8 mouse cellular contexts compared by ENCODE assay signal in genomic region chr5:115158040-115158983, GRCm38 (mm10). TPM values are rescaled to one million over a fixed set of nuclear protein-coding genes. Genes with fewer than 3 reads are reported as not detected.
DNase-seq lines count a peak whose midpoint lies in the region; ATAC-seq and TF ChIP-seq lines count a peak whose summit lies in the region.

Gene Mlec, minus strand, starts transcription at chr5:115158179.

- peak; percentile 99 for DNase-seq in MEL (ENCODE audit: low read depth, low spot score)
- peak; percentile 99 to 100 for DNase-seq in cerebellum, adult 2 months
- DNase-seq in forelimb bud, embryonic 11.5 days (ENCODE audit: low read depth, low spot score), result peak; percentile 98
- peak; percentile 96 for DNase-seq in layer of hippocampus, adult 9-10 months (ENCODE audit: low spot score)
- DNase-seq in ovary, postnatal 10 days (ENCODE audit: low spot score), result peak; percentile 99
- DNase-seq in thymus, postnatal 10 days (ENCODE audit: low spot score in 2 of 2), result peak; percentile 98 to 100

- WGBS in cerebellum, adult 2 months, result under 1% methylated on average over 77 of the region's 78 CpGs
- WGBS in lung, embryonic 16.5 days, result under 1% methylated on average over 65 of the region's 78 CpGs

- peaks cover 7 to 38% of the 10 kb centered on the region in 2 experiments for H3K4me1 ChIP-seq in MEL (ENCODE audit: control insufficient read depth in 1 of 2, insufficient read depth in 2 of 2, low read length in 2 of 2)
- peaks cover 24% of the 10 kb centered on the region; the same call in 1 of the 2 replicates for H3K4me1 ChIP-seq in cerebellum, adult 2 months (ENCODE audit: control insufficient read depth, insufficient read depth, low read length)
- H3K4me1 ChIP-seq in lung, embryonic 16.5 days (replicated peaks; ENCODE audit: control insufficient read depth, insufficient read depth, low read length), result peaks cover 43% of the 10 kb centered on the region

- TF ChIP-seq RAD21 in MEL (IDR thresholded peaks at IDR 0.05; ENCODE audit: low read depth, low read length), result no peak

- peak within 1 kb of the TSS; percentile 98 for H3K9ac ChIP-seq in MEL (ENCODE audit: control insufficient read depth, low read depth, low read length, poor library complexity, severe bottlenecking)
- peak within 1 kb of the TSS; percentile 98 for H3K9ac ChIP-seq in lung, embryonic 16.5 days (ENCODE audit: low read length)

- no peaks in the 10 kb centered on the region for H3K27me3 ChIP-seq in MEL (ENCODE audit: control insufficient read depth in 1 of 2, insufficient read depth in 2 of 2, low read length in 2 of 2)
- H3K27me3 ChIP-seq in cerebellum, adult 2 months (ENCODE audit: control insufficient read depth, insufficient read depth, low read length), result no peaks in the 10 kb centered on the region
- H3K27me3 ChIP-seq in lung, embryonic 16.5 days (ENCODE audit: control insufficient read depth, insufficient read depth, low read depth, low read length), result no peaks in the 10 kb centered on the region

- 0 out of 6 replicates have a peak, but pooled peaks of 1 of the 3 experiments have one; percentile 5 for TF ChIP-seq CTCF in MEL (IDR thresholded peaks at IDR 0.05 in 2 of 3, conservative IDR thresholded peaks at IDR 0.05 in 1 of 3; ENCODE audit: control insufficient read depth in 1 of 3, insufficient read depth in 1 of 3, low read depth in 2 of 3, low read length in 3 of 3, poor library complexity in 1 of 3, severe bottlenecking in 1 of 3)
- TF ChIP-seq CTCF in cerebellum, adult 2 months (IDR thresholded peaks at IDR 0.05; ENCODE audit: borderline replicate concordance, insufficient read depth, low read depth, low read length), result no peak

- H3K9me3 ChIP-seq in MEL (replicated peaks; ENCODE audit: insufficient read depth, low read length), result no peaks in the 10 kb centered on the region
- no peaks in the 10 kb centered on the region for H3K9me3 ChIP-seq in lung, embryonic 16.5 days (ENCODE audit: control insufficient read depth, low read length)

- peaks cover 52% of the 10 kb centered on the region for H3K79me2 ChIP-seq in MEL (ENCODE audit: control insufficient read depth, insufficient read depth, low read length, poor library complexity)

- TF ChIP-seq EP300 in MEL (IDR thresholded peaks at IDR 0.05; ENCODE audit: low read depth in 1 of 2, low read length in 2 of 2), result peak in 1 of 2 experiments; percentile 19; a peak in 2 of 4 replicates

- peak; percentile 77 to 84 for ATAC-seq in hematopoietic stem cell, adult 5-6 weeks (replicated peaks in 1 of 2; ENCODE audit: insufficient read depth in 1 of 2, low FRiP score in 2 of 2, low TSS enrichment in 1 of 2, low read depth in 1 of 2, poor library complexity in 2 of 2, severe bottlenecking in 2 of 2)
- peak; percentile 98 for ATAC-seq in lung, embryonic 16.5 days (ENCODE audit: low read depth)

- H3K4me3 ChIP-seq in MEL (ENCODE audit: control insufficient read depth in 1 of 2, insufficient read depth in 1 of 2, low read depth in 2 of 2, low read length in 2 of 2), result peak within 1 kb of the TSS; percentile 85 to 87
- peak within 1 kb of the TSS; percentile 88 for H3K4me3 ChIP-seq in cerebellum, adult 2 months (replicated peaks; ENCODE audit: insufficient read depth, low read depth, low read length)
- peak within 1 kb of the TSS; percentile 93 for H3K4me3 ChIP-seq in lung, embryonic 16.5 days (ENCODE audit: low read length)

- peak; percentile 80 for TF ChIP-seq POLR2A in MEL (IDR thresholded peaks at IDR 0.05; ENCODE audit: control insufficient read depth in 1 of 2, insufficient read depth in 1 of 2, low read depth in 1 of 2, low read length in 2 of 2, poor library complexity in 1 of 2)
- TF ChIP-seq POLR2A in cerebellum, adult 2 months (IDR thresholded peaks at IDR 0.05; ENCODE audit: borderline replicate concordance, insufficient read depth, low read length), result peak; percentile 74

- H3K27ac ChIP-seq in MEL (ENCODE audit: control insufficient read depth, low read depth, low read length), result peak within 1 kb of the TSS; percentile 98
- peak within 1 kb of the TSS; percentile 97 for H3K27ac ChIP-seq in cerebellum, adult 2 months (ENCODE audit: insufficient read depth, low read length)
- H3K27ac ChIP-seq in lung, embryonic 16.5 days (ENCODE audit: low read length), result peak within 1 kb of the TSS; percentile 99

- peak within 1 kb of the TSS; percentile 83 for H3K4me2 ChIP-seq in lung, embryonic 16.5 days (ENCODE audit: low read depth, low read length)

- peaks cover 0 to 34% of the 10 kb centered on the region in 2 experiments; a peak in 3 of 4 replicates for H3K36me3 ChIP-seq in MEL (ENCODE audit: control insufficient read depth in 1 of 2, insufficient read depth in 2 of 2, low read length in 2 of 2)
- H3K36me3 ChIP-seq in lung, embryonic 16.5 days (ENCODE audit: control insufficient read depth, insufficient read depth, low read length), result no peaks in the 10 kb centered on the region

TF ChIP-seq in MEL, 35 proteins besides CTCF, POLR2A, EP300 and RAD21:
- TF ChIP-seq SIN3A (IDR thresholded peaks at IDR 0.05; ENCODE audit: low read length), result peak; percentile 84
- TF ChIP-seq ZC3H11A (IDR thresholded peaks at IDR 0.05; ENCODE audit: low read depth, low read length), result no peak
- TF ChIP-seq KAT2A (conservative IDR thresholded peaks at IDR 0.05; ENCODE audit: low read depth, low read length), result peak; percentile 64
- TF ChIP-seq ELF1 (IDR thresholded peaks at IDR 0.05; ENCODE audit: low read depth, low read length), result peak; percentile 95
- TF ChIP-seq NRF1 (IDR thresholded peaks at IDR 0.05; ENCODE audit: insufficient read depth, low read depth, low read length, poor library complexity, severe bottlenecking), result peak; percentile 44
- peak; percentile 91 for TF ChIP-seq MYB (IDR thresholded peaks at IDR 0.05; ENCODE audit: low read depth, low read length)
- no peak for TF ChIP-seq JUND (IDR thresholded peaks at IDR 0.05; ENCODE audit: low read depth, low read length)
- peak; percentile 59 for TF ChIP-seq TBP (IDR thresholded peaks at IDR 0.05; ENCODE audit: low read depth, low read length)
- no peak for TF ChIP-seq SMC3 (IDR thresholded peaks at IDR 0.05; ENCODE audit: low read depth, low read length)
- peak; percentile 82 for TF ChIP-seq NELFE (IDR thresholded peaks at IDR 0.05; ENCODE audit: low read depth, low read length)
- peak; percentile 88 for TF ChIP-seq POLR2AphosphoS2 (IDR thresholded peaks at IDR 0.05; ENCODE audit: low read length)
- TF ChIP-seq HCFC1 (IDR thresholded peaks at IDR 0.05; ENCODE audit: low read depth, low read length), result peak; percentile 88
- TF ChIP-seq MYC (IDR thresholded peaks at IDR 0.05; ENCODE audit: low read depth, low read length), result peak; percentile 83; the same call in 1 of the 2 replicates
- TF ChIP-seq E2F4 (IDR thresholded peaks at IDR 0.05; ENCODE audit: borderline replicate concordance, low read depth, low read length), result 0 out of 2 replicates have a peak, but pooled peaks have one; percentile 69
- peak; percentile 90 for TF ChIP-seq ZMIZ1 (IDR thresholded peaks at IDR 0.05; ENCODE audit: low read depth, low read length)
- TF ChIP-seq CHD2 (IDR thresholded peaks at IDR 0.05; ENCODE audit: low read length), result no peak; the same call in 1 of the 2 replicates
- peak; percentile 98 for TF ChIP-seq CHD1 (IDR thresholded peaks at IDR 0.05; ENCODE audit: low read depth, low read length)
- TF ChIP-seq MXI1 (IDR thresholded peaks at IDR 0.05; ENCODE audit: low read depth, low read length), result peak; percentile 69
- TF ChIP-seq UBTF (IDR thresholded peaks at IDR 0.05; ENCODE audit: borderline replicate concordance, insufficient read depth, low read depth, low read length), result peak; percentile 39; the same call in 1 of the 2 replicates
- TF ChIP-seq USF1 (IDR thresholded peaks at IDR 0.05; ENCODE audit: low read depth, low read length), result peak; percentile 44; the same call in 1 of the 2 replicates
- peak; percentile 63 for TF ChIP-seq MAX (IDR thresholded peaks at IDR 0.05; ENCODE audit: low read length)
- TF ChIP-seq MEF2A (IDR thresholded peaks at IDR 0.05; ENCODE audit: extremely low read depth, insufficient replicate concordance, low read depth, low read length, poor library complexity, severe bottlenecking), result peak; percentile 74; the same call in 1 of the 2 replicates
- no peak for TF ChIP-seq GABPA (IDR thresholded peaks at IDR 0.05; ENCODE audit: low read depth, low read length)
- TF ChIP-seq TCF12 (IDR thresholded peaks at IDR 0.05; ENCODE audit: low read depth, low read length), result peak; percentile 40; the same call in 1 of the 2 replicates

RNA-seq across cellular contexts. Expression of gene Mlec, which starts in this region (rescaled TPM):
- total RNA-seq in MEL (2012; rRNA removed), result 146 and 167 TPM in 2 replicates
- polyA plus RNA-seq in MEL (2012; ENCODE audit: insufficient read depth in 1 of 2, insufficient read length in 2 of 2, low read depth in 1 of 2, low replicate concordance in 2 of 2, missing spikeins in 1 of 2), result 100 to 1,000 TPM in 1 of 2 experiments, not detected in 1; 156 TPM
- polyA plus RNA-seq in cerebellum, adult 2 months (2012; rRNA removed), result 66.0 and 80.2 TPM in 2 replicates
- total RNA-seq in hematopoietic stem cell, adult 5-6 weeks (2017), result 225 and 241 TPM in 2 replicates
- 58.9 and 62.1 TPM in 2 replicates for polyA plus RNA-seq in lung, embryonic 16.5 days (2015; fragmentation: Nextera tagmentation; extraction: Ambion mirVana)

Comparison
In these comparisons a context has a peak if more than half of its experiments do, and no peak if none do; other contexts are left out.
1. Peak in every context shown above with its lines: DNase-seq, ATAC-seq, H3K4me3 ChIP-seq and H3K27ac ChIP-seq.